Mouse (Mus musculus) bone marrow, adult 2 months (tissue): ENCODE data around the gene Ptprg.

Experiments
- CTCF ChIP-seq: fragments of 200-500 bp; IDR thresholded peaks from 2 replicates; pipeline ENCODE4 v1.5.1; 2011; ENCODE audit warnings: low read length, control low read depth; ENCODE audit not compliant: control insufficient read depth, insufficient read depth
- POLR2A ChIP-seq: fragments of 200-500 bp; IDR thresholded peaks from 2 replicates; pipeline ENCODE4 v1.6.1; 2011; ENCODE audit warnings: low read depth, mild to moderate bottlenecking, control low read depth, low read length, borderline replicate concordance; ENCODE audit not compliant: control insufficient read depth

GRCm38 (mm10) chr14:11551892-11552291 lies 1.4 kb upstream of the Ptprg start:
- no peak for TF ChIP-seq CTCF
- no peak for TF ChIP-seq POLR2A
